Mouse (Mus musculus): ENCODE measurements around the gene Ptp4a2. TPM values are rescaled to one million over a fixed set of nuclear protein-coding genes. Genes with fewer than 3 reads are reported as not detected.
"Not testable (repeated sequence)": the region's sequence is repeated elsewhere in the genome, so short reads cannot be mapped to it uniquely, and the experiment has no call there.

The Ptp4a2 gene
- polyA plus RNA-seq, 3 experiments from 2014 or later = 1,860 to 2,586 (median 2,027) TPM

GRCm38 (mm10) chr4:129889661-129890060 lies 78.6 kb downstream of the Ptp4a2 start:
- no peak for ATAC-seq

DNA sequence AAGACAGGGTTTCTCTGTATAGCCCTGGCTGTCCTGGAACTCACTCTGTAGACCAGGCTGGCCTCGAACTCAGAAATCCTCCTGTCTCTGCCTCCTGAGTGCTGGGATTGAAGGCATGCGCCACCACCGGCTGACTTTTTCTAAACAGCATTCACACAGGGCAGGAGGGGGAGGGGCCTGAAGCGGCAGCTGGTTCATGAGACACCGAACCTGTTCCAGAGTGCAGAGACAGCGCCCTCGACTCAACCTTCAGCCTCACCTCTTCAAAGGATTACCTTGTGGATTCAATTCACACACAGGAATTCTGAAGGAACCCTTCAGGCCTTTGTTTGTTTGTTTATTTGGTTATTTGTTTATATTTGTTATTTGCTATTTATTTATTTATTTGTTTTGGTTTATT lies 79.1 kb downstream of the Ptp4a2 start:
- no peak for ATAC-seq

GRCm38 (mm10) chr4:129894861-129895260 lies 83.8 kb downstream of the Ptp4a2 start:
- no peak for ATAC-seq

- not testable (repeated sequence) for ATAC-seq
Observed at GRCm38 (mm10) chr4:129898815-129899214, 87.8 kb downstream of the Ptp4a2 start.

Other genes with a start within 250 kb of the Ptp4a2 start
- 1,000 to 10,000 TPM; 1,449 to 1,788 (median 1,727) TPM for gene Lck, start 237.6 kb upstream of the Ptp4a2 start, polyA plus RNA-seq (2017; shearing (Covaris generic))
- under 1 TPM in 2 of 3 experiments, not detected in 1; 0.97 to 0.98 TPM for gene Fam167b, start 232.7 kb upstream of the Ptp4a2 start, polyA plus RNA-seq (2017; shearing (Covaris generic))
- 100 to 1,000 TPM; 335 to 403 (median 335) TPM for gene Eif3i, start 210.6 kb upstream of the Ptp4a2 start, polyA plus RNA-seq (2017; shearing (Covaris generic))
- 100 to 1,000 TPM; 283 to 327 (median 313) TPM for gene Tmem234, start 210.6 kb upstream of the Ptp4a2 start, polyA plus RNA-seq (2017; shearing (Covaris generic))
- gene Dcdc2b, start 197.0 kb upstream of the Ptp4a2 start, polyA plus RNA-seq (2017; shearing (Covaris generic)) = 1 to 10 TPM; 2.1 to 5.3 (median 4.3) TPM
- gene Iqcc, start 192.1 kb upstream of the Ptp4a2 start, polyA plus RNA-seq (2017; shearing (Covaris generic)) = 10 to 100 TPM; 45.5 to 63.3 (median 53.1) TPM
- 10 to 100 TPM; 30.5 to 54.0 (median 35.4) TPM for gene Ccdc28b, start 187.3 kb upstream of the Ptp4a2 start, polyA plus RNA-seq (2017; shearing (Covaris generic))
- 10 to 100 TPM; 17.1 to 26.8 (median 21.4) TPM for gene Txlna, start 170.2 kb upstream of the Ptp4a2 start, polyA plus RNA-seq (2017; shearing (Covaris generic))
- gene Kpna6, start 138.5 kb upstream of the Ptp4a2 start, polyA plus RNA-seq (2017; shearing (Covaris generic)) = 10 to 100 TPM in 1 of 3 experiments, 1 to 10 TPM in 2; 8.6 to 11.6 (median 9.9) TPM
- 10 to 100 TPM in 2 of 3 experiments, 1 to 10 TPM in 1; 8.3 to 16.1 (median 12.8) TPM for gene Tmem39b, start 114.4 kb upstream of the Ptp4a2 start, polyA plus RNA-seq (2017; shearing (Covaris generic))
- gene Khdrbs1, start 68.9 kb upstream of the Ptp4a2 start, polyA plus RNA-seq (2017; shearing (Covaris generic)) = 10 to 100 TPM; 35.0 to 40.3 (median 39.9) TPM
- not detected for gene Spocd1, start 118.0 kb downstream of the Ptp4a2 start, polyA plus RNA-seq (2017; shearing (Covaris generic))
- 1 to 10 TPM in 1 of 3 experiments, under 1 TPM in 1, not detected in 1; 0.58 to 1.2 TPM for gene Adgrb2, start 173.7 kb downstream of the Ptp4a2 start, polyA plus RNA-seq (2017; shearing (Covaris generic))
- not detected for gene Col16a1, start 236.6 kb downstream of the Ptp4a2 start, polyA plus RNA-seq (2017; shearing (Covaris generic))

All from inflammation-experienced regulatory T-cells, adult 6 months (primary cell).